Mouse (Mus musculus) ES-Bruce4 (cell line): Measurements from ENCODE around the gene Cyp4a14.
"Not testable (repeated sequence)": the region's sequence is repeated elsewhere in the genome, so short reads cannot be mapped to it uniquely, and the experiment has no call there.

Experiments used
- CTCF ChIP-seq: IDR thresholded peaks from one replicate; pipeline ENCODE4 v1.8.1; 2011; ENCODE audit warnings: low read depth, low read length
- EP300 ChIP-seq: IDR thresholded peaks from 2 replicates; pipeline ENCODE4 v1.6.1; 2011; ENCODE audit warnings: low read depth, low read length; ENCODE audit not compliant: insufficient read depth
- POLR2A ChIP-seq: IDR thresholded peaks from one replicate; pipeline ENCODE4 v1.8.1; 2011; ENCODE audit warnings: low read length; ENCODE audit not compliant: insufficient read depth

DNA sequence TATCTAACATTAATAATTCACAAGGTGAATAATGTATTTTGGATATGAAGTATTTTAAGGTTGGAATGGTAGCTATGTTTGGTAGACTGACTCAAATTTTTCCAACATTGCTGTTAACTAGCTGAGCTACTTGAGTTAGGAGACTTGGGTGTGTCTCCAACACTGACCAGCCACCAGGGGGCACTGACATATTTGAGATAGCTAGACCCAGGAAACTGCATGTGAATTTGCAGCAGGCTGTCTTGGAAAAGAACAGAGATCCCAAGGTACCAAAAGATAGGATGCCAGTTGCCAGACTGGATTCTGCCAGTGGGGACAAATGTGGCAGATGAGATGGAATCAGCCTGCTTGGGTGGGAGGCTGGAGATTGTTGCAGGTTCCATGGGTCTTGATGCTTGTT, 19.9 kb downstream of the Cyp4a14 start:
- not testable (repeated sequence) for TF ChIP-seq CTCF, POLR2A, EP300
